15 mouse cellular contexts compared by ENCODE assay signal in genomic region chr15:56975446-56976433, GRCm38 (mm10).
DNase-seq lines count a peak whose midpoint lies in the region; ATAC-seq lines count a peak whose summit lies in the region.
"Had no signal": no experiment of that assay in that cellular context is flagged by ENCODE, and none has a peak within 500 bp of the region (broad histone marks: within the 10 kb centered on the region; RNA-seq: fewer than 3 reads in every experiment).

No protein-coding gene starts in this region.

- H3K36me3 ChIP-seq in midbrain, embryonic 11.5 days (ENCODE audit: control insufficient read depth, insufficient read depth, low read length): no peaks in the 10 kb centered on the region
- H3K36me3 ChIP-seq in midbrain, embryonic 16.5 days (ENCODE audit: control insufficient read depth, insufficient read depth, low read length): no peaks in the 10 kb centered on the region
- no peaks in the 10 kb centered on the region for H3K36me3 ChIP-seq in embryonic facial prominence, embryonic 13.5 days
- H3K36me3 ChIP-seq in midbrain, embryonic 14.5 days (ENCODE audit: control insufficient read depth, insufficient read depth, low read length): no peaks in the 10 kb centered on the region

- no peak overlapping the region for H3K27ac ChIP-seq in midbrain, embryonic 11.5 days (ENCODE audit: low read depth, low read length)
- H3K27ac ChIP-seq in midbrain, embryonic 16.5 days (ENCODE audit: low read length): no peak overlapping the region
- 0 out of 2 replicates have a peak overlapping the region, but pooled peaks have one; percentile 12 for H3K27ac ChIP-seq in embryonic facial prominence, embryonic 13.5 days
- H3K27ac ChIP-seq in midbrain, embryonic 14.5 days (replicated peaks; ENCODE audit: low read depth, low read length): no peak overlapping the region
- H3K27ac ChIP-seq: macrophage had no signal

- 20% methylated on average over 4 of the region's 4 CpGs for WGBS in midbrain, embryonic 11.5 days
- WGBS in midbrain, embryonic 16.5 days: 16% methylated on average over 4 of the region's 4 CpGs
- 29% methylated on average over 4 of the region's 4 CpGs for WGBS in embryonic facial prominence, embryonic 13.5 days
- 16% methylated on average over 4 of the region's 4 CpGs for WGBS in midbrain, embryonic 14.5 days

- ATAC-seq in midbrain, embryonic 11.5 days (ENCODE audit: low FRiP score): peak; percentile 85
- ATAC-seq in midbrain, embryonic 16.5 days: no peak
- ATAC-seq in embryonic facial prominence, embryonic 13.5 days (ENCODE audit: insufficient number of reproducible peaks, insufficient read depth, low FRiP score, low TSS enrichment, low read depth): no peak
- peak; percentile 60; the same call in 1 of the 2 replicates for ATAC-seq in midbrain, embryonic 14.5 days (ENCODE audit: low FRiP score, low TSS enrichment)
- ATAC-seq: intestine, postnatal 0 days had no signal

- H3K4me1 ChIP-seq in midbrain, embryonic 11.5 days (ENCODE audit: control insufficient read depth, insufficient read depth, low read length): peaks cover 6% of the 10 kb centered on the region
- 0 out of 2 replicates have a peak, but pooled peaks cover 3% of the 10 kb centered on the region for H3K4me1 ChIP-seq in midbrain, embryonic 16.5 days (ENCODE audit: control insufficient read depth, insufficient read depth, low read length)
- peaks cover 7% of the 10 kb centered on the region; the same call in 1 of the 2 replicates for H3K4me1 ChIP-seq in embryonic facial prominence, embryonic 13.5 days
- 0 out of 2 replicates have a peak, but pooled peaks cover 4% of the 10 kb centered on the region for H3K4me1 ChIP-seq in midbrain, embryonic 14.5 days (ENCODE audit: control insufficient read depth, insufficient read depth, low read length)

- no peaks in the 10 kb centered on the region for H3K27me3 ChIP-seq in midbrain, embryonic 11.5 days (ENCODE audit: control insufficient read depth, insufficient read depth, low read length)
- no peaks in the 10 kb centered on the region for H3K27me3 ChIP-seq in midbrain, embryonic 16.5 days (ENCODE audit: control insufficient read depth, insufficient read depth, low read depth, low read length)
- no peaks in the 10 kb centered on the region for H3K27me3 ChIP-seq in embryonic facial prominence, embryonic 13.5 days
- H3K27me3 ChIP-seq in midbrain, embryonic 14.5 days (ENCODE audit: control insufficient read depth, insufficient read depth, low read length): no peaks in the 10 kb centered on the region
- H3K27me3 ChIP-seq: CH12.LX had no signal

- H3K4me3 ChIP-seq in midbrain, embryonic 11.5 days (ENCODE audit: low read depth, low read length): no peak overlapping the region
- no peak overlapping the region for H3K4me3 ChIP-seq in midbrain, embryonic 16.5 days (ENCODE audit: low read depth, low read length)
- H3K4me3 ChIP-seq in embryonic facial prominence, embryonic 13.5 days: no peak overlapping the region
- no peak overlapping the region for H3K4me3 ChIP-seq in midbrain, embryonic 14.5 days (replicated peaks; ENCODE audit: low read depth, low read length)

- DNase-seq in midbrain, embryonic 11.5 days (ENCODE audit: low spot score, missing footprints): no peak
- peak; percentile 61 for DNase-seq in NIH3T3 (ENCODE audit: low read depth)
- peak; percentile 19 for DNase-seq in midbrain, embryonic 14.5 days
- DNase-seq in spleen, postnatal 4 days (ENCODE audit: low spot score in 2 of 2): no peak
- DNase-seq in thymus, postnatal 4 days: no peak
- DNase-seq: cerebellum, adult 11-12 months; kidney, postnatal 36 days; lung, embryonic 14.5 days; right cerebral cortex, postnatal 4 days; thymus, adult 18-20 months had no signal

- H3K4me2 ChIP-seq in midbrain, embryonic 11.5 days: no peak overlapping the region
- H3K4me2 ChIP-seq in midbrain, embryonic 16.5 days (ENCODE audit: low read length): no peak overlapping the region
- H3K4me2 ChIP-seq in embryonic facial prominence, embryonic 13.5 days: no peak overlapping the region
- no peak overlapping the region for H3K4me2 ChIP-seq in midbrain, embryonic 14.5 days (ENCODE audit: low read length)
- H3K4me2 ChIP-seq: lung, embryonic 14.5 days had no signal

- H3K9ac ChIP-seq in midbrain, embryonic 11.5 days (ENCODE audit: low read length): no peak overlapping the region
- H3K9ac ChIP-seq in midbrain, embryonic 16.5 days (ENCODE audit: low read depth, low read length): no peak overlapping the region
- no peak overlapping the region for H3K9ac ChIP-seq in embryonic facial prominence, embryonic 13.5 days
- H3K9ac ChIP-seq in midbrain, embryonic 14.5 days (replicated peaks; ENCODE audit: low read length): no peak overlapping the region
- H3K9ac ChIP-seq: lung, embryonic 14.5 days had no signal

- H3K9me3 ChIP-seq in midbrain, embryonic 11.5 days (ENCODE audit: control insufficient read depth, low read length): no peaks in the 10 kb centered on the region
- no peaks in the 10 kb centered on the region for H3K9me3 ChIP-seq in midbrain, embryonic 16.5 days (replicated peaks; ENCODE audit: control insufficient read depth, low read length, poor library complexity, severe bottlenecking)
- no peaks in the 10 kb centered on the region for H3K9me3 ChIP-seq in embryonic facial prominence, embryonic 13.5 days
- H3K9me3 ChIP-seq in midbrain, embryonic 14.5 days (ENCODE audit: control insufficient read depth, low read length): no peaks in the 10 kb centered on the region

Comparison
In these comparisons a context has a peak if more than half of its experiments do, and no peak if none do; other contexts are left out.
1. ATAC-seq: peak in midbrain, embryonic 11.5 days (single experiment) and midbrain, embryonic 14.5 days (single experiment); none in midbrain, embryonic 16.5 days (single experiment) and embryonic facial prominence, embryonic 13.5 days (single experiment).
2. DNase-seq: peak in NIH3T3 (single experiment) and midbrain, embryonic 14.5 days (single experiment); none in midbrain, embryonic 11.5 days (single experiment), spleen, postnatal 4 days (0 of 2) and thymus, postnatal 4 days (single experiment).